Mouse (Mus musculus) T-cell, adult 2 months (primary cell): ENCODE results near the gene H2-Eb1.
A peak's percentile ranks its signal among the peaks of the same experiment; 100 is the strongest.

Source experiments
- DNase-seq: peaks from one replicate; pipeline ENCODE4 v3.0.0; 2022; ENCODE audit warnings: low spot score

Gene H2-Eb1

DNA sequence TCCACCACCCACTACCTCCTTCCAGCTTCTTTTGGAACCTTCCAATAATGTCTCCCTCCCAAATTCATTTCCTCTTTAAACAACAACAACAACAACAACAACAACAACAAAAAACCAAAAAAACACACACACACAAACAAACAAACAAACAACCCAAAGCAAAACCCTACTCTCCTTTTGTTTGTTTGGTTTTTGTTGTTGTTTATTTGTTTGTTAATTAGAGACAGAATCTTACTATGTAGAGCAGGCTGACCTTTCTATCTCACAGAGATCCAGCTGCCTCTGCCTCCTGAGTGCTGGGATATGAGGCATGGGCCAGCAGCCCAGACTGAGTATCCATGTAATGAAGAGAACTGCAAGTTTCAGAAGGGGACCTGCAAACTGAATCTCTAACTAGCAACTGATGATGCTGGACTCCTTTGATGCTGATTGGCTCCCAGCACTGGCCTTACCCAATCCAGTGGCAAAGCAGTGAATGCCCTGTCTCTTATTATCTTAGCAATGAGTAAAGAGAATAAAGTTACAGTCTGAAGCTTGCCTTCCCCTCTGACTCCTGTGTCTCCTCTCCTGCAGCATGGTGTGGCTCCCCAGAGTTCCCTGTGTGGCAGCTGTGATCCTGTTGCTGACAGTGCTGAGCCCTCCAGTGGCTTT is at the start of gene H2-Eb1:
Gene H2-Eb1 (plus strand): TSS at position 488 of the 651 bp plus-strand sequence.
- DNase-seq = peak; percentile 89

DNA sequence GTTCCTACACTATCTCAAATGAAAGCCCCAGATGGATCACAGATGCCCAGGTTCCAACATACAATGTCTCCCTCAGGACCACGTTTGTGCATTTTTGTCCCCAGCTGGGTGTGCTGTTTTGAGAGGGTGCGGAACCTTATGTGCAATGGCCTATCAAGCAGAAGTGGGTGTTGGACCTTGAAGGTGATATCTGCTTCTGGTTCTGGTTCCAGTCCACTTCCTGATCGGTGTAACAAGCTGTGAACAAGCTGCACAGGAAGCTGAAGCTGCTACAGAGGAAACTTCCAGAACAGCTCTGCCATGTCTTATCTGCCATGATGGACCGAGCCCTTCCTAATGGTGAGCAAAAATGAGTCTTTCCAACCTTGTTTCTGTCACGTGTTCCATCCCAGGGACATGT is 49.2 kb upstream of the H2-Eb1 start:
- DNase-seq = no peak

DNA sequence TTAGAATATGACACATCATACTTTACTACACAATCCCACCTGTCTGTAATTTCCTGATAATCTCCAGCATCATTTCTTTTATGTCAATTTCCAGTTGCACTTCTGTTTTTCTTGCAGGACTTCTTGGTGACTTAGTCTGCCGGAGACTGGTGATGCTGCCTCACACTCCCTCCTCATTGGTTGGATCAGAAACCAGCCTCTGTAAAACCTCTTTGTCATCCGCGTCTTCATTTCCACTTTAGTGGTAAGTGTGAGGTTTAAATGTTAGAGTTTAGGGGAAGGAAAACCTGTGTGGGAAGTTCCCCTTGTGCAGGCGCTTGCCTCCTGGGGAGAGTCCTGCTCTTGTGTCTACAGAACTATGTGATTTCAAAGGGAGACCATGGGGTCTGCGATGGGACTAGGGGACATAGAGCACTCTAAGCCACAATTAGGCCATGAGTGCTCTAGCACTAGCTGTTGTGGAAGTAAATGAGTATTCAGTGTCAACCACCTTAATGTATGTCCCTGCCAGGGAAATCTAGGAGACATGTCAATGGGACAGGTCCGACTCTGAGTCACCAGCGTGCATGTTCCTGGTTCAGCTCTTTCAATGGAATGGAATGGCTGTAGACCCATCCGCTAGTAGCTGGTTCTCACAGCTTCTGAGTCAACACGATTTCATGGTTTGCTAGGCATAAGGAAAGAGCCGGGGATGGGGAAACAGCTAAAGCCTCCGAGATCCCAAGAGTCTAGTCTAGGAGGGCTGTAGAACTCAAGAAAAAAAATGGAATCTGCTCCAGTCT is 47.9 kb upstream of the H2-Eb1 start, which contains the start of gene H2-Ab1:
Gene H2-Ab1 (plus strand): TSS at position 96 of the 782 bp plus-strand sequence.
- DNase-seq = peak; percentile 84

DNA sequence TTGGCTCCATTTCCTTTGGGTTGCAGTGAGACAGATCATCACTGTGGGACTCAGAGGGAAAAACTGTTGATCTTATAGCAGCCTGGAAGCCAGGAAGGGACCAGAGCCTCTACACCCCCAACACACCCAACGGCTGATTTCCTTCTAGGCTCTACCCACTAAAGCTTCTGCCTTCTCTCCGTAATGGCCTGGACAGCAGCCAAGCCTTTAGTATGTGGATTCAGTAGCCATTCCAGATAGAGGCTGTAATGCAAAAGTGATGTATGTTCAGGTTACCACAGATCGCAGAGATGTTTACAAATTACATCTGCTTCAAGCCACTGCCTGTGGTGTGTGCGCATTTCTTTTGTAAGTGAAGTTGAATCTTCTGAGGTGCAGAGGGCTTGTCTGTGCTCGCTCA is 45.1 kb upstream of the H2-Eb1 start:
- DNase-seq = no peak

DNA sequence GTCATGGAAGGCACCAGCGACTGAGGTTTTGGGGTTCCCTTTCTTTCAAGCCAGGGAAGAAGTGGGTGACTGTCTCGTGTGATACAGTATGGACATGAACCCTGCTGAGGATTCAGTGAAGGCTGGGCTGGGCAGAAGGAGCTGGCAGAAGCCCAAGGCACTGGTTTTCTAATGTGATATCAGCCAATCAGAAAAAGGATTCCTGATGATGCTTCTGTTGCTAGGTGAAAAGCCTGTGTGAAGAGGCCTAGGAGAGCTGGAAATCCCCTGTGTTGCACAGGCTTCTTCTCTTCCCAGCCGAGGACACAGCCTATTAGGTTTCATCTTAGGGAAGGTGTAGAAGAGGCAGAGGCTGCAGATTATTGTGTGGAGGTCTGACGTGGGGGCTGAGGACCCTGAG is 44.2 kb upstream of the H2-Eb1 start:
- DNase-seq = peak; percentile 70

DNA sequence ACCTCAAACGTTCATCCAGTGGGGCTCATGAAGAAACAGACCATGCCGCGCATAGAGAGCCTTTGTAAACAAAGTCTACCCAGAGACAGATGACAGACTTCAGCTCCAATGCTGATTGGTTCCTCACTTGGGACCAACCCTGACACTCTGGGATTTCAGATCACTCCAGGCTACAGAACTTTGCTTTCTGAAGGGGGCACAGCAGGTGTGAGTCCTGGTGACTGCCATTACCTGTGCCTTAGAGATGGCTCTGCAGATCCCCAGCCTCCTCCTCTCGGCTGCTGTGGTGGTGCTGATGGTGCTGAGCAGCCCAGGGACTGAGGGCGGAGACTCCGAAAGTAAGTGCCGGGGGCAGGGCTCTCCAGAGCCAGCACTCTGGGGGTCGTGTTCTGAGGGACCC is 42.6 kb upstream of the H2-Eb1 start:
- DNase-seq = peak; percentile 72

DNA sequence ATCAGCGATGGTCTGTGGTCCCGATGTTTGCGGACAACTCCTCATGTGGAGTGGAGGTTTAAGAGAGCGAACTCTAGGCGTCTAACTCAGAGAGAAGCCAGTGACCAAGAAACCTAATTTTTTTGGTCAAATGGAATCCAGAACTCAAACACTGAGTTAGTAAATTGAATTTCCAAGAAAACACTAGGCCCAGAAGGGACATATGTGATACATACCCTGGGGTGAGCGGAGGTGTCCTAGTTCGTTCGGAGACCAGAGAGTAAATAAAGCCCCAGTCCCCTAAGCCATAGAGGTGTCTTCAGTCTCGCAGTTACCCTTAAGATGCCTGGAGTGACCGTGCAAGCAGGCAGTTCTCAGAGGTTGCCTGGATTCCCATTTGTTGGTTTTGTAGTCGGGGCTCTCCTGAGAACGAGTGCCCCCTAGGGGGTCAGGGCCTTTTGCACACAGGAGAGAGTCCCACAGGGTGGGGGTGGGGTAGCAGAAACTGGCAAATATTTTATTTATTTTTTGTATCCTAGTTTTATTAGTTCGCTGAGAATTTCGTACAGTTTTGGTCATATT is 41.8 kb upstream of the H2-Eb1 start:
- no peak for DNase-seq

DNA sequence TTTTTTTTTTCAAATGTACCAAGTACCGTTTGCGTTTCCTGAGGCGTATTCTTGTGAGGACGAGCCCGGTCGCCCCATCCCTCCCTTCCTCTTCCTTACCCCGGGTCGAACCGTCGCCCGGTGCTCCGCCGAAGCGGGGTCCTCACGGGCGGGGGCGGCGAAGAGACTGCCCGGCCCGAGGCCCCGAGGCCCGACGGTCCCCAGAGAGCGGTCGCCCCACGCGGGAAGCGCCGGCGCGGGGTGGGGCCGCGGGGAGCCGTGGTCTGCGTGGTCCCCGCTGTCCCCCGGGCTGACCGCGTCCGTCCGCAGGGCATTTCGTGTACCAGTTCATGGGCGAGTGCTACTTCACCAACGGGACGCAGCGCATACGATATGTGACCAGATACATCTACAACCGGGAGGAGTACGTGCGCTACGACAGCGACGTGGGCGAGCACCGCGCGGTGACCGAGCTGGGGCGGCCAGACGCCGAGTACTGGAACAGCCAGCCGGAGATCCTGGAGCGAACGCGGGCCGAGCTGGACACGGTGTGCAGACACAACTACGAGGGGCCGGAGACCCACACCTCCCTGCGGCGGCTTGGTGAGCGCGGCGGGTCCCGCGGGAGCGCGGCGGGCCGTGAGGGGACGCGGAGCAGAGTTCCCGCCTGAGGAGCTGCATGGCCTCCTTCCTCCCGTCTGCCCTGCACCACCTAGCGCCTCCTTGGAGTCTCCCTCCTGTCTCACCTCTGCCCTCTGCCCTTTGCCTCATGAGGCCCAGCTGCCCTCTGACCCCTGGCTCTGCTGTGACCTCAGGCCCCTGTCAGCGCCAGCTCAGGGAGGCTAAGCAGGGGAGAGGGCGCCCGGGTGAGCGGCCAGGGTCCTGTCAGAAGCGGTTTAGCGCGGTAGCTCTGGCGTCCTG is 41.0 kb upstream of the H2-Eb1 start:
- peak; percentile 14 for DNase-seq

DNA sequence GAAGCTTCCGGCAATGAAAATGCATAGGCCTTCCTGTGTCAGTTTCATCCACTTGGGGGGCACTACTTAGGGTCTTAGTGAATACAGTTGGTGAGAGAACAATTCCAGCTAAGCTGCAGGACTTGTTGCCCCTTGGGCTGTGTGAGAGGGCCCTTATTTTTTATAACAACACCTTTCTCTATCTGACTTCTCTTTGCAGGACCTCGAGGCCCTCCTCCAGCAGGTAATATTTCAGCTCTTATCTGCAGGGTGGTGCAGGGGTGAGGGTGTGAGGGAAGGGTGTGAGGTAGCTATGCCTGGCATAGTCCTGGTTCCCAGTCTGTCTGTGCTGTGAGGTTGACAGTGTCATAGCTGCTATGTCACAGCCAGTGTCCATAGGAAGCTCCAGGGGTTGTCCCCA is 37.4 kb upstream of the H2-Eb1 start:
- no peak for DNase-seq

DNA sequence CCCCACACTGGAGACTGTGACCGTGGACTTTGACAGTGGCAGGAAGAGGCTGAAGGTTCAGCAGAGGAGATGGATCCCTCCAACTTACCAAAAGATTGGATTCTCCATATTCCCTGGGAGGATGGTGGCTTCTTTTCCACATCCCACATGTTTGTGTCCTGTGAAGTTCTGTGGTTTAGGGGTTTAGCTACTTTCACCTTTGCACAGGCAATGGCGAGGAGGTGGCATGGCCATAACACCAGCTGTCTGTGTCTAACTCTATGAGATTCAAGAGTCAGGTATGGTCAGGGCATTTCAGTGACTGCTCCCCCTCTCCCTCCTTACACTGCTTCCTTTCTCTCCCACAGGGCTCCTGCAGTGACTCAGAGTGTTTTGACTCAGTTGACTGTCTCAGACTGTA is 36.9 kb upstream of the H2-Eb1 start:
- DNase-seq = no peak

DNA sequence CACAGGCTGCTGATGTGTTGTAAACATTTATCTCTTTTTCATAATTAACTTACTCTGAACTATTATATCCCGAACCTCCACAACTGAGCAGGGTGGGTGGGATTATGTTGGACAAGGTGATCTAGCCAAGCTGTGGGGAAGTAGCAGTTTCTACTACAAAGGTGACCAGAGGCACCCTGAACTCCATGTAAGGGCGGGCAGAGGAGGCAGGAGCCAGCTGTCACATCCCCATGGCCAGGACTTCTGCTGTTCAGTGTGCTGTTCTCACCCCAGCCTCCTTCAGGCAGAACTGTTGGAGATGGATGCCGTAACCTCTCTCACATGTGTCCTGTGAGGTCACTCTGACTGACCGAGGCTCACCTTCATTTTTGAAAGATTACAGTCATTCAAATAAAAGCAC is 35.9 kb upstream of the H2-Eb1 start:
- DNase-seq = no peak

DNA sequence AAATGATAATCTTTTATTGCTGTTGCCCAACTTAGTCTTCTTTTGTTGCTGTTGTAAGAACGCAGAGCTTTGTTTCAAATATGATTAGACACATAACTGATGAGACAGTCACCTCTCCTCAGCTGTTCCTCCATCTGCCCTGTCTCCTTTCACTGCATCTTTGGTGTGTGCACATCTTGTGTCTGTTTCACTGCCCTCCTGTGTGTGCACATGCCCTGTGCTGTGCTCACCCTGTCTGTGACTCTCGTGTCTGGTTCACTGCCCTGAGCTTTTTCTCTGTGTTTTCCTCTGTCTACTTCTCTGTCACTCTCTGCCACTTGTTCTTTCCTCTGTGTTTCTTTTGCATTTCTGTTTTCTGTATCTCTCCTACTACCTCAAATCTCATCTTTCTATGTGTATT is 35.4 kb upstream of the H2-Eb1 start:
- DNase-seq = no peak

DNA sequence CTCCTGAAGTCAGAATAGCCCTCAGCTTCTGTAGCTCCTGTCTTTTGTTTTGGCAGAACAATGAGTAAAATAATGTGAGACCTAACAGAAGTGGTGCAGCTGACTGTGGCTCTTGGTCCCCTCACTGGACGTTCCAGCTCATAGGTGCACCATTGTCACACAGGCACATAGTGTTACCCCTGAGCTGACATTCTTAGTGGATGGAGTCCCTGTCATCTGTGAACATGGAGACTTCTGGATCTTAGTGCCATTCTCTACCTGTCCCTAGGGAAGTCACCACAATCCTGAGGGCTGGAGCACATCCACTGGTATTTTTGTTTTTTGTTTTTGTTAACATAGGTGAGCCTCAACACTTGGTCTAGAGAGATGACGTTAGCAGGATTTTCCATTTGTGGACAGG is 34.7 kb upstream of the H2-Eb1 start:
- DNase-seq = no peak

DNA sequence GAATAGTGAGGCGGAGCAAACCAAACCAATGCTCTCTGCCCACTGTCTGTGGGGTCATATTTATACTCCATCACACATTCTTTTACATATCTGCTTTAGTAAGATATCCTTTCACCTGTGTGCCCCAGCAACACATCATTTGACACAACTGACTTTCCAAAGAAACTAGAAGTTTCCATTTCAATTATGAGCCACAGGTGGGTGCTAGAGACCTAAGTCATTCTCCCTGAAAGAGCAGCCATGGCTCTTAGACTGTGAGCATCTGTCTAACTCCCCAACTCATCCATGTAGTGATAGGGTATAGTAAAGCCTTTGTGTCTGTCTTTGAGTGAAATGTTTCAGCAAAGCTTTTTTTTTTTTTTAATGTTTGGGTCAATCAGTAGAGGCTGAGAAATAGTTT is 33.6 kb upstream of the H2-Eb1 start:
- no peak for DNase-seq

DNA sequence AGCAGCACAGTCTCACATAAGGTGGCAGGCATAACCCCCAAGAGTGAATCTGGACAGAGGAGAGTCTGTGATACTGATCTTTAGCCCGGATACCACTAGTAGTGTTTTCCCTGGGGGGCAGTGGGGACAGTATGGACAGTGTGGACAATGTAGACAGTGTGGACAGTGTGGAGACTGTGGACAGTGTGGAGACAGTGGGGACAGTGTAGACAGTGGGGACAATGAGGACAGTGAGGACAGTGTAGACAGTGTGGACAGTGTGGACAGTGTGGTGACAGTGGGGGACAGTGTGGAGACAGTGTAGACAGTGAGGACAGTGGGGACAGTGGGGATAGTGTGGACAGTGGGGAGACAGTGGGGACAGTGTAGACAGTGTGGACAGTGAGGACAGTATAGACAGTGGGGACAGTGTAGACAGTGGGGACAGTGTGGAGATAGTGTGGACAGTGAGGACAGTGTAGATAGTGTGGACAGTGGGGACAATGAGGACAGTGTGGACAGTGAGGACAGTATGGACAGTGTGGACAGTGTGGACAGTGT is 25.1 kb upstream of the H2-Eb1 start:
- no peak for DNase-seq

DNA sequence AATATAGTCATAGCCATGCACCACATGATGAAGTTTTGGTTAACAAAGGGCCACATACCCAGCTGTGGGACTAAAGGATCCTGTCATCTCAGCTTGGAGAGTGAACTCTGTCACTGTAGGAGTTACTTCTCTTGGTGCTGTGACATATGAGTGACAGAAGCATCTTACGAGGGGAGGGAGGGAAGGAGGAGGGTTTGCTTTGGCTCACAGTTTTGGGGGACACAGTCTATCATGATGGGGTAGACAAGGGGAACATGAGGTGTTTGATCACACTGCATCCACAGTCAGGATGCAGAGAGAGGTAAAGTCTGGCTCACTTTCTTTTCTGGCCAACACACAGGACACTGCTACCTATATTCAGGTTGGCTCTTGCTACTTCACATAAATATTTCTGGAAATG is 23.8 kb upstream of the H2-Eb1 start:
- no peak for DNase-seq

DNA sequence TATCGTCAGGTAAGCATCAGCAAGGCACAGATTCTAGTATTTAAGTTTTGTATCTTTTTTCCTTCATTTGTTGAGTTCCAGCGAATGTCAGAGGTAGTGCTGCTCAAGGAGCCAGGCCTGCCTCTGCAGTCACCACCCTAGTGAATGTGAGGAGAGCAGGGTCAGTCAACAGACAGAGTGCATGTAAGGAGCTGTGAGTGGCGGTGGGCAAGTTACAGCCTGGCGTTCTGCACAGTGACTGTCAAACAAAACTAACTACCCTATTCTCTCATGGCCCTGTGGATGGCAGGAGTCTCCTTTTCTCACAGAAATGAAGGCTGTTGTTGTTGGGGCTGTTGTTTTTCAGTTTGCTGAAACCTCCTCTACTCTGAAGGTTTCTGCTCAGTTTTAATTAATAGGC is 20.3 kb upstream of the H2-Eb1 start:
- no peak for DNase-seq

DNA sequence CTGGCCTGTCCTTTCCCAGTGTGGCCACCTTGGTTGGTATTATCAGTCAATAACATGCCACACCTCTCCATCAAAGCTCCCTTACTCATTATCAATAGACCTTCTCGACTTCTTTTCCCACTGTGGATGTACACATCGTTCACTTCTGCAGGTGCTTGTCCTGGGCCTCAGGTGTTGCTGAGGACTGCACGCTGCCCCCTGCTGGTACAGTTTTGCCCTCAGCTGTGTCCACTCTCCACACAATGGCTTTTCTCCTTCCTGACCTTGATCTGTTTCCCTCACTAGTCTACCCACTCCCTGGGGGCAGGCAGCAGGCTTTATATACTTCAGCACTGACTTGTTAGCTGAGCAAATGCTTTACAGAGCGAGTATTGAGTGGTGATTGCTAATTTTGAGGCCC is 19.8 kb upstream of the H2-Eb1 start:
- peak; percentile 39 for DNase-seq

DNA sequence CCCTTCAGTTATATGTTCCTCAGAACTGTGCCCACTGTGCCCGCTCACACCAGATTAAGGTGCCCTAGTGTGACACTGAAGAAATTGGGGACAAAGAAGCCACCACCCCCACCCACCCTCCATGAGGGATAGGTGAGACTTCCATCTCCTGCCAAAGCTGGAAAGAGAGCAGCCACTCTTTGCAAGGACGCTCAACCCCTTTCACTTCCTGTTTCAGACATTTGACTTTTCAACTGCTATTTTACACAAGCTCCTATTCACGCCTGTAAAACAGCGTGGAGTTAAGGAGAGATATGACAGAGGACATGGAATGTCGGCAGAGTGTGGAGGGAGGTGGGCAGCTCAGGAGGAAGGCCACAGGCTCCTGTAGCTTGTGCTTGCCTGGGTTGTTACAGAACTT is 19.2 kb upstream of the H2-Eb1 start:
- DNase-seq = no peak

DNA sequence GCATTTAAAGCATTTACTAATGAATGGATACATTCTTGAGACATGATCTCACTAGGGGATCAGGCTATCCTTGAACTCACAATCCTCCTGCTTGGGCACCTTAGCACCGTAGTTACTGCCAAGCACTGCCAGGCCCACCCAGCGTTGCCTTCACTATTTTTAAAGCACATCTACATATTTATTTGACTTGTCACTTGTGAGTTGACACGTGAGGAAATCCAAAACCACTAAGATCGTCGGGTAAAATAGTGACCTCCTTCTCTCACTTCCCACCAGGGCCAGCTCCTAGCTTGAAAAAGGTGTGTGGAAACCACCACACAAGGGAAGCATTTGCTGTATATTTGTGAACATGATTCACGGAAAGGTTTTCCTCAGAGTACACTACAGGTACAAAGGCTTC is 18.7 kb upstream of the H2-Eb1 start:
- DNase-seq = no peak

DNA sequence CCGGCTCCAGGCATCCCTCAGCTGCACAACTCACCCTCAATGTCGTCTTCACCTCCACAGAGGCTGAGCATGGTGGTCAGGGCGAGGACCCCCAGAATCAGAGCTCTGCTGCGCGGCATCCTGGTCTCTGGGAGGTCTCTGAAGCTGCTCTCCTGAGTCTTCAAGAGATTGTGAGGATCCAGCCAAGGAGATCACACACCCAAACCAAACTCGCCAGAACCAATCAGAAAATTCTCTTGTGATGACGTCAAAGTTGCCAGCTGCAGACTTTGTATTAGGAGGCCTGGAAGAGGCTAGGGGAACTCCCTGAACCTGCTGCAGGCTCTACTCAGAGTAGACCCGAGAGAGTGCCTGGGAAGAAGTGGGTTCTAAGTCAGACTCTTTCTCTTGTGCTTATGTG is 18.0 kb upstream of the H2-Eb1 start, which contains the start of gene H2-Aa:
Gene H2-Aa (minus strand): TSS at position 176 of the 400 bp plus-strand sequence.
- DNase-seq = peak; percentile 88

DNA sequence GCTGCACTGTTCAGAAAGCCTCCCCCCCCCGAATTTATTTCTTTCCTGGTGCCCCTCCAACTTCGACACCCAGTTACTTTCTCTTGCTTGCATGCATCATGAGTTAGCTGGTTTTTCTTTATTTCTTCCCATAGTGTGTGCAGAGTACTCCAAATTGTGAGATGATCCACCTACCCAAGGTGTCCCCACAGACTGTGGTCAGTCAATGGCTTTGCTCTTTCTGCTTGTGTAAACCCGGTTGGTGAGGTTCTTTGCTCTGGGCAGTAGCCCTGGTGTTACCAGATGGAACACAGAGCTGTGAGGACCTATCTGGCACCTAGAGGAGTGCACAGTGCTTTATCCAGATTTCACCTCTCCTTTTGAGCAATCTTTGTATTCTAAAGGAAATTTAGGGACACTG is 17.5 kb upstream of the H2-Eb1 start:
- no peak for DNase-seq
